Mouse (Mus musculus): ENCODE measurements around the gene Slc38a7. TPM values are rescaled to one million over a fixed set of nuclear protein-coding genes. Genes with fewer than 3 reads are reported as not detected.
"Not testable (repeated sequence)": the region's sequence is repeated elsewhere in the genome, so short reads cannot be mapped to it uniquely, and the experiment has no call there.

The Slc38a7 gene
- polyA plus RNA-seq, 1 experiment from 2014 or later: 9.7 TPM

DNA sequence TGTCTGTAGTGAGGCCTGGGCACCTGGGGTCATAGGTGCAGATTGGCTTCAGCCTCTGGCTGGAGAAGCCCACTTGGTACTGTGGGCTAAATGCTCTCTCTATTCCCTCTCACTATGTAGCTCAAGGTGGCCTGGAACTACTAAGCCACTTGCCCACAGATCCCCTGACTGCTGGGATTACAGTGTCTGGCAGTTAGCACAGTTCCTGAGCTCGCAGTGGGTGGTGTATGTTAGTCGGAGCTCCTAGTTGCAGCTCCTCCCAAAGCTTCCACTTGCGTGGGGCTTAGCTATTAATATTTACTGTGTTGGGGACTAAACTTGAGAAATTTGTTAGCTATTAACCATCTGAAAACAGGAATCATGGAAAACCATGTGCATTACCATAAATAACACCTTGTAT lies 28.2 kb upstream of the Slc38a7 start:
- WGBS (ENCODE audit: insufficient replicate concordance): 79% methylated on average over 3 of the region's 3 CpGs

DNA sequence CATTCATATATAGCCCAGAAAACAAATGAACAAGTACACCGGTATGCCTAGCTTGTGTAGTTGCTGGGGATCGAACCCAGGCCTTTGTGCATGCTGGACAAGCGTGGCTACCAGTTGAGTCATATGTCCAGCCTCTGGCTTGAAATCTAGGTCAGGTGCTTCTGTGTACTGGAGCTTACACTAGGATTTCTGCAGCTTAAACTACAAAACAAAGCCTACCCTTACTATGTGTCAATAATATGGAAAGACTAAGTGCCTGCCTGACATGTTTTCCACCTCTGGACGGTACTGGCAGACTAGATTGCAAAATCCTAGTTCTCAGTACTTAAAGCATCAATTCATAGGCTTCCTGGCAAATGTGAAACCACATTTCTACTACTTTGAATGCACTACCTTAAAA lies 26.5 kb upstream of the Slc38a7 start:
- Histone ChIP-seq H3K4me2 (no peak overlapping the region), H3K9ac (no peak overlapping the region), H3K27ac (no peak overlapping the region), H3K4me3 (no peak overlapping the region), H3K36me3 (peaks cover 55% of the 10 kb centered on the region), H3K27me3 (replicated peaks) (no peaks in the 10 kb centered on the region), H3K9me3 (replicated peaks) (no peaks in the 10 kb centered on the region; the same call in 1 of the 2 replicates), H3K4me1 (peaks cover 32% of the 10 kb centered on the region)
- ATAC-seq: no peak
- WGBS (ENCODE audit: insufficient replicate concordance): 82% methylated on average over 4 of the region's 4 CpGs

More for the DNA sequence above, 28.2 kb upstream of the Slc38a7 start:
- H3K9me3 ChIP-seq (replicated peaks): no peaks in the 10 kb centered on the region
- peaks cover 39% of the 10 kb centered on the region for H3K36me3 ChIP-seq
- H3K27ac ChIP-seq: no peak overlapping the region
- ATAC-seq: no peak
- no peak overlapping the region for H3K9ac ChIP-seq
- no peaks in the 10 kb centered on the region for H3K27me3 ChIP-seq (replicated peaks)
- peaks cover 48% of the 10 kb centered on the region for H3K4me1 ChIP-seq
- no peak overlapping the region for H3K4me2 ChIP-seq
- H3K4me3 ChIP-seq: no peak overlapping the region

DNA sequence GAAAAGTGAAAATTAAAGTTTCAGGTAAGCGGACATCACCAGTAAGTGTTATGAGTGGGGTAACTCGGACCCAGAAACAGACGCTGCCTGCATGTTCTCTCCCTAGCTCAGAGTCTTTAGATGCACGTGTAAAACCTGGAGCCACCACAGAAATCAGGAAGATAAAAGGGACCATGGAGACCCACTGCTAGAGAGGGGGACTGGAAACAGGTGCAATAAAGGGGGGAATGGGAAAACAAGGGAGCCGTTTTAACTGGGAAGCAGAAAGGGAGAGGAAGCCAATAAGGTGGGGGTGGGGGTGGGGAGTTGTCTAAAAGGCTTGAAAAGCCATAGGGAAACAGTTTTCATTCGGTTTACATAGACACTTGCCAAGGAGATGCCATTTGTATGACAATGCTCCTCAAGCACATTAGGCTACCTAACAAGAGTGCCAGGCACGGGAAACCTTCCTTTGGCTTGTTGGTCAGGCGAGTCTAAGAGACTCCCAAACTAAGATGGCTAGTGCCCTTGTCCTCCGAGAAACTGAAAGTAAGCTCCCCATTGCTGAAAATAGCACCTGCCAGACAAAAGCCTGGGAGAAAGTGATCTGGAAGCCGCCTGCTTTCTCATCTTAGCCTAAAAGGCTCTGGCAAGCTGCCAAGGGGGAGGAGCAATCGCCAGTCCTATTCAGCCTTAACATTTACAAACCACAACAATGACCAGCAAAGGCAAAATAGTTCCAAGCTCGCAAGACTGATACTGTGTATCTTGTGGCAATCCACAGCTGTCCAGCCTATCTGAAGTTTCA lies 25.0 kb upstream of the Slc38a7 start:
- Histone ChIP-seq H3K27me3 (replicated peaks) (no peaks in the 10 kb centered on the region), H3K9ac (no peak overlapping the region), H3K4me1 (peaks cover 24% of the 10 kb centered on the region), H3K4me2 (no peak overlapping the region), H3K9me3 (replicated peaks) (no peaks in the 10 kb centered on the region; the same call in 1 of the 2 replicates), H3K27ac (no peak overlapping the region), H3K4me3 (no peak overlapping the region), H3K36me3 (peaks cover 65% of the 10 kb centered on the region)
- WGBS (ENCODE audit: insufficient replicate concordance): 67% methylated on average over 12 of the region's 12 CpGs
- no peak for ATAC-seq

DNA sequence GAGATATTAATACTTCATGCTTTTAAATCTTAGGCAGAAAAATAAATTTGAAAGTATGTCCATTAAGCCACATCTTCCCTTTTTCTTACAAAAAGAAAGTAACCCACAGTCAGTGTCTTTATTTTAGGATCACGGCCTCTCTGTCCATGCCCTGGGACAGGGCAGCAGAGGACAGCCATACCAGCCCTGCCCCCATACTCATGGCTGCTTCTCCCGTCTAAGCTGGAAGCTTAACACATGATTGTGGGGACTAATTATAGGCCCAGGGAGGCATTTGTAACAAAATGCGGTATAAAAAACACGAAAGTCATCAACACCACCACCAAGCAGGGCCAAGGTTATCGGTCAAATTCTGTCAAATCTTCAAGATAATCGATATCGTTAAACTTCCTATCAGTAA lies 21.9 kb upstream of the Slc38a7 start:
- ATAC-seq: no peak
- peaks cover 86% of the 10 kb centered on the region for H3K36me3 ChIP-seq
- H3K4me3 ChIP-seq: no peak overlapping the region
- H3K27me3 ChIP-seq (replicated peaks): no peaks in the 10 kb centered on the region
- H3K9me3 ChIP-seq (replicated peaks): no peaks in the 10 kb centered on the region; the same call in 1 of the 2 replicates
- peaks cover 18% of the 10 kb centered on the region for H3K4me1 ChIP-seq
- H3K9ac ChIP-seq: no peak overlapping the region
- H3K4me2 ChIP-seq: no peak overlapping the region
- no peak overlapping the region for H3K27ac ChIP-seq
- WGBS (ENCODE audit: insufficient replicate concordance): 88% methylated on average over 7 of the region's 7 CpGs

DNA sequence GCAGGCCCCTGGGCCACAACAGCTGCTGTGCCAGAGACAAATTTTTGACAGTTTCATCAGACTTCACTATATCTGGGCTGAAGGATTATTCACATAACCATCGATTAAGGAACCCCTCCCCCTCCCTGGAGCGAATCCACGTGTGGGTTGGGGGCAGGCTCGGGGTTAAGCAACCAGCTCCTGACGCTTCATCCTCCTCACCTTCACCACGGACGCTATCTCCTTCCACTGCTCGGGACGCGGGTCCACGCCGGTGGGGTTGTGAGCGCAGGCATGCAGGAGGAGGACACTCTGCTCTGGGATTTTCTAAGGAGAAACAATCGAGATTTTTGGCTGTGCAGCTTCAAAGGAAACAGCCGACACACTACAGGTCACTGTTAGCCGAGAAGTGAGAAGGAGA lies 18.4 kb upstream of the Slc38a7 start:
- Histone ChIP-seq H3K4me1 (no peaks in the 10 kb centered on the region), H3K27me3 (replicated peaks) (no peaks in the 10 kb centered on the region), H3K4me3 (no peak overlapping the region), H3K27ac (no peak overlapping the region), H3K9me3 (replicated peaks) (no peaks in the 10 kb centered on the region; the same call in 1 of the 2 replicates), H3K9ac (no peak overlapping the region), H3K36me3 (peaks cover 99% of the 10 kb centered on the region), H3K4me2 (no peak overlapping the region)
- WGBS (ENCODE audit: insufficient replicate concordance): 88% methylated on average over 16 of the region's 16 CpGs
- no peak for ATAC-seq

DNA sequence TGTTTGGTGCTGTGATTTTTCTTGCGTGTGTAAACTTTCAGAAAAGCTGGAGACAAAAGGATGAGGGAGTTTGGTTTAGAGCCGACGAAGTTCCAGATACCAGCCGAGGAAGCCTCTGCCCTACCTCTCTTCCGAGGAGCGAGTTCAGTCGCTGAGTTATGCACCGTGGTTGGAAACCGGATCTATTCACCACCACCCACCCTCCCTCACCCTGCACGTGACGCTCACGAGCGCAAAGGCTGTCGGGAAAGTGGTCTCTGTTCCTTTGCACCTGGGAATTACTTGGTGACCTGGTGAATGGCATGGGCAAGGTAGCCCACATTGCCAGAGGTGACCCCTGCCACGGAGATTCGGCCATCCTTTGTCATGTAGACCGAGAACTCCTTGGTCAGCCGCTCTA lies 11.5 kb upstream of the Slc38a7 start:
- not testable (repeated sequence) for H3K27ac ChIP-seq; H3K4me1 ChIP-seq; H3K4me2 ChIP-seq; H3K27me3 ChIP-seq (replicated peaks); H3K4me3 ChIP-seq; H3K9ac ChIP-seq; ATAC-seq; H3K9me3 ChIP-seq (replicated peaks)
- WGBS (ENCODE audit: insufficient replicate concordance): 89% methylated on average over 18 of the region's 18 CpGs
- peaks cover 63% of the 10 kb centered on the region for H3K36me3 ChIP-seq

DNA sequence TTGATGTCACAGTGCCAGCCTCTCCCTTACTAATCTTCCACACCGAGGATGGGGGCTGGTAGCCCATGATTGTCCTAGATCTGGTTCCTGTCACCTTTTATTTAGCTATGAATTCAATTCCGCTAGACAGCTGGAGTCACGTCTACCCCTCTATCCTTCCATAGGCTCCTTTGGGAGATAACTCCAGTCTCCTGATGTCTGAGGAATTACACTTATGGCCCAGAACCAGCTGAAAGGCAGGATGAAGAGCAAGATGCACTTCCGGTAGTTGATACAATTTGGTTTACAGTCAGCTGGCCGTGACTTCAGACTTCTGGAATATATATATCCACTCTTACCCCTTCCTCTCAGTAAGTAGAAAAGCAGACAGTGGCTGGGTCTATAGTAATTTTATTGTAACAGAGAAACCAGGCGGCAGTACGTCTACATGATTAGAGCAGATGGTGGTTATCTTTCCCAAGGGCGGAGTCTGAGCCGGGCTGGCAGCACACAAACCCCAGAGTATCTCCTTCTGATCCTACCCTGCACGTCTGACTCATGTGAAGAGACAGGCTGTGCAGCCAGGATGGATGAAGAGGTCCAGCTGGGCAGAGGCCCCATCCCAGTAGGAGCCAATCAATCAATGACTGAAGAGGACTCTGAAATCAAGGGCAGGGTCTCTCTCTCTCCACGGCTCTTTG lies 10.6 kb upstream of the Slc38a7 start:
- 56% methylated on average over 10 of the region's 11 CpGs for WGBS (ENCODE audit: insufficient replicate concordance)
- peaks cover 53% of the 10 kb centered on the region for H3K36me3 ChIP-seq

DNA sequence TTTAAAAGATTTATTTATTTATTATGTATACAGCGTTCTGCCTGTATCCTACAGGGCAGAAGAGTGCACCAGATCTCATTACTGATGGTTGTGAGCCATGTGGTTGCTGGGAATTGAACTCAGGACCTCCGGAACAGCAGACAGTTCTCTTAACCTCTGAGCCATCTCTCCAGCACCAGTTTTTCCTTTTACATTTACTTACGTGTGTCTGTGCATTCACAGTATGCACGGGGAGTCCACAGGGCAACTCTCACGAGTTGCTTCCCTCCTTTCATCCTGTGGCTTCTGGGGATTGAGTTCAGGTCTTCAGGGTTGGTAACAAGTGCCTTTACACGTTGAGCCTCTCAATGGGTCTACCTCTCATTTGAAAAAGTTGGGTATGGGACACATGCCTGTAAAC lies 835 bp upstream of the Slc38a7 start:
- Histone ChIP-seq H3K4me3 (no peak overlapping the region), H3K4me2 (no peak overlapping the region), H3K9ac (no peak overlapping the region), H3K27ac (no peak overlapping the region), H3K4me1 (peaks cover 17% of the 10 kb centered on the region), H3K9me3 (replicated peaks) (no peaks in the 10 kb centered on the region), H3K27me3 (replicated peaks) (no peaks in the 10 kb centered on the region), H3K36me3 (no peaks in the 10 kb centered on the region)
- WGBS (ENCODE audit: insufficient replicate concordance): 60% methylated on average over 6 of the region's 6 CpGs
- ATAC-seq: no peak

More for the DNA sequence above, 10.6 kb upstream of the Slc38a7 start:
- not testable (repeated sequence) for H3K4me1 ChIP-seq; H3K9ac ChIP-seq; H3K27me3 ChIP-seq (replicated peaks); H3K4me3 ChIP-seq; H3K27ac ChIP-seq; H3K9me3 ChIP-seq (replicated peaks); H3K4me2 ChIP-seq
- ATAC-seq: peak; percentile 60

DNA sequence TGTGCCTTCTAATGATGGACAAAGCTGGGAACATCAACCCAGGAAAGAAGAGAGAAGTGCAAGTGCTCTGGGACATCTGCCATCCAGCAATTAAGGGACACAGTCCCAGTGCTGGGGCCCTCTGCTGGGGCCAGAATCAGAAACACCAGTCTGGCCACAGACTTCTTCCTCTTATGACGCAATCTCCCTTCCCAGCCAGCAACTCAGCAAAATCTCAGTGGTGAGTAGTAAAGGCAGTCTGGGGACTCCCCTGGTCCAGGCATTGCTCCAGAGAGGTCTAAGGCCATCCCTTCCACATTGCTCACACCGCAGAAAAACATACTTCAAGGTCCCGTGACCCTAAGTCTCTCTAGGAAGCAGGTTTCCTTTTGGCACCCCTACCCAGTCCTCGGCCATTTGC lies 1.0 kb downstream of the Slc38a7 start:
- ATAC-seq: peak; percentile 40
- H3K9ac ChIP-seq: peak overlapping the region; percentile 66
- no peaks in the 10 kb centered on the region for H3K27me3 ChIP-seq (replicated peaks)
- H3K4me2 ChIP-seq: peak overlapping the region; percentile 77
- WGBS (ENCODE audit: insufficient replicate concordance): 34% methylated on average over 4 of the region's 4 CpGs
- H3K4me1 ChIP-seq: peaks cover 29% of the 10 kb centered on the region
- H3K9me3 ChIP-seq (replicated peaks): no peaks in the 10 kb centered on the region
- 0 out of 2 replicates have a peak, but pooled peaks cover 4% of the 10 kb centered on the region for H3K36me3 ChIP-seq
- 0 out of 2 replicates have a peak overlapping the region, but pooled peaks have one; percentile 33 for H3K27ac ChIP-seq
- peak overlapping the region; percentile 65 for H3K4me3 ChIP-seq

DNA sequence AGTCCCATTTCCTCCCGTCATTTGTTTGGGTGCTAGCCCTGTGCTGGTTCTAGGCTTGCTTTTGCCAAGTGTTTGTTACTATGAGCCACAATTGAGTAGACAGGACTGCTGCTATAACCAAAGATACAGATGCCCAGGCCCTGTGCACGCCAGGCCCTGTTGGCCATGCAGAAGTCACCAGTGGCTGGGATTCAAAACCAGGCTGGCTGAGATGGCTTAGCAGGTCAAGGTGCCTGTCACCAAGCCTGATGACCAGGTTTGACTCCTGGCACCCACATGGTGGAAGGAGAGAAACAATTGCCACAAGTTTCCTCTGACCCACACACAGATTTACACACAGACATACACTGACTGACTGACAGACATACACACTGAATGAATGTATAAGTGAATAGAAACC lies 3.0 kb downstream of the Slc38a7 start:
- Histone ChIP-seq H3K36me3 (peaks cover 13% of the 10 kb centered on the region), H3K9ac (no peak overlapping the region), H3K9me3 (replicated peaks) (no peaks in the 10 kb centered on the region), H3K4me3 (no peak overlapping the region), H3K4me1 (peaks cover 29% of the 10 kb centered on the region), H3K27me3 (replicated peaks) (no peaks in the 10 kb centered on the region), H3K4me2 (no peak overlapping the region), H3K27ac (no peak overlapping the region)
- ATAC-seq: no peak
- WGBS (ENCODE audit: insufficient replicate concordance): 65% methylated on average over 2 of the region's 2 CpGs

DNA sequence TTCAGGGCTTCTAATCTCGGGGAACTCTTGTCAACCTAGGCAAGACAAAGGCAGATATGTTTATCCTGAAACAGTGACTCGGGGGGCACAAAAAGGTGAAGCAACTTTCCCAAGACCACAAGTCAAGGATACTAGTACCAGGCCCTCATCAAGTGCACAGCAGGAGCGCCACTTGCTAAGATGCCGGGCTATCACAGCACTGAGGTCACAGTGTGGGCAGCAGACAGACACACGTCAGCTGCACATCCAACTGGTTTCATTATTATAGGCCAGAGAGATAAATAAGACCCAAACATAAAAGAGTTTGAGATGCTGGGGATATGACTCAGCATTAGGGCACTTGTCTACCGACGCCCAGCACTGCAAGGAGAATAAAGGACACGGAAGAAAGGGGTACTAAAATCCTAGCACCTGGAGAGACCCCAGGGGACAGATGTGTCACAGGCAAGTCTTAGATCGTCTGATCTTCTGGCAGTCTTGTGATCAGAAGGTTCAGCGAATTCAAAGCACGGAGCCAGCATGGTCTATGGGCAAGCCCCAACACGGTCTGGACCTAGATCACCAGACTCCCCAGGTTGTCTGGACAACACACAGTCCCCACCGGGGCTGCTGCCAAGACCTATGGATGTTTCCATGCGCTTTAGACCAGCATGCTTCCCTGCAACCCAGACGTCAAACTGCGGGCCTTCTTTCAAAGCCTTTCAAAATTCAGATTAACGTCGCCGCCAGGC lies 4.4 kb downstream of the Slc38a7 start:
- no peak for ATAC-seq
- H3K4me1 ChIP-seq: peaks cover 29% of the 10 kb centered on the region
- no peaks in the 10 kb centered on the region for H3K9me3 ChIP-seq (replicated peaks)
- WGBS (ENCODE audit: insufficient replicate concordance): 81% methylated on average over 19 of the region's 19 CpGs
- no peaks in the 10 kb centered on the region for H3K27me3 ChIP-seq (replicated peaks)
- H3K9ac ChIP-seq: no peak overlapping the region
- no peak overlapping the region for H3K4me3 ChIP-seq
- H3K36me3 ChIP-seq: peaks cover 24% of the 10 kb centered on the region
- H3K27ac ChIP-seq: no peak overlapping the region
- no peak overlapping the region for H3K4me2 ChIP-seq

DNA sequence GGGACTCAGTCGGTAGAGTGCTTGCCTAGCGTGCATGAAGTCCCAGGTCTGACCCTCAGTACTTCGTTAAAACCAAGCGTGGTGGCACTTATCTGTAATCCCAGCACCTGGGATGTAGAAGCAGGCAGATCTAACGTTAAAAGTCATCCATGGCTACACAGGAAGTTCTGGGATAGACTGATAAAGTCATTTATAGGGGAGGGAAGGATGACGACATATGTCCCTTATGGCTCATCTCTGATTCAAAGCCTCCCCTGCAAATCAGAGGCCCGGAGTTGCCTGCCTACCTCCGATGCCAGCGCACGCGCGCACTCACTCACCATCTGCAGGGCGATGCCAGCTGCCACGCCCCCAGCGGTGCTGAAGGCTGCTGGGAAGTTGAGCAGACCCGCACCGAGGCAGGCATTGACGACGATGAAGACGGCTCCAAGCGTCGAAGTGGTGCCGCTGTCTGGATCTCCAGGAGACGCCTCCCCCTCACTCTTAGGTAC lies 5.2 kb downstream of the Slc38a7 start:
- Histone ChIP-seq H3K4me1 (peaks cover 26% of the 10 kb centered on the region), H3K9me3 (replicated peaks) (no peaks in the 10 kb centered on the region), H3K9ac (no peak overlapping the region), H3K4me2 (no peak overlapping the region), H3K36me3 (peaks cover 32% of the 10 kb centered on the region), H3K27me3 (replicated peaks) (no peaks in the 10 kb centered on the region), H3K4me3 (no peak overlapping the region), H3K27ac (no peak overlapping the region)
- ATAC-seq: no peak
- 61% methylated on average over 24 of the region's 24 CpGs for WGBS (ENCODE audit: insufficient replicate concordance)

All from liver, embryonic 12.5 days (tissue).